Mouse (Mus musculus): Measurements from ENCODE around the gene Mapt. TPM values are rescaled to one million over a fixed set of nuclear protein-coding genes. Genes with fewer than 3 reads are reported as not detected.
A peak's percentile ranks its signal among the peaks of the same experiment; 100 is the strongest.
"Not testable (repeated sequence)": the region's sequence is repeated elsewhere in the genome, so short reads cannot be mapped to it uniquely, and the experiment has no call there.

The Mapt gene
- 100 to 1,000 TPM; 275 to 302 TPM for total RNA-seq (2021)

- DNase-seq (ENCODE audit: extremely low spot score in 1 of 2, low spot score in 1 of 2) = peak; percentile 89 to 90
Measured at GRCm38 (mm10) chr11:104231041-104231911, at the start of gene Mapt. Gene Mapt, plus strand, starts transcription at chr11:104231390.

DNA sequence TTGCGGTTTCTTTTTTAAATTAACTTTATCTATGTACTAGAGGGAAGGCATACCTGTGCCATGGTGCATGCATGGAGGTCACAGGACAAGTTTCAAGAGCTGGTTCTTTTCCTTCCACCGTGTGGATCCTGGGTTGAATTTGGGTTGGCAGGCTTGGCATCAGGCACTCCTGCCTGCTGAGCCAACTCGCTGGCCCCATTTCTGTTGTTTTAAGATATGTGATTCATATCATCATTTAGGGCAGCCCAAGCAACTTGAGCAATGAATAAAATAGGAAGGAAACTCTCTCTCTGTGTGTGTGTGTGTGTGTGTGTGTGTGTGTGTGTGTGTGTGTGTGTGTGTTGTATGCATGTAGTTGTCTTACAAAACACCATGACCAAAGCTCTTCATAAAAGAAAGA is 49.0 kb upstream of the Mapt start:
- no peak for DNase-seq (ENCODE audit: extremely low spot score in 1 of 2, low spot score in 1 of 2)

GRCm38 (mm10) chr11:104186135-104186836 is 44.9 kb upstream of the Mapt start, which contains the start of gene Sppl2c:
Gene Sppl2c, plus strand, starts transcription at chr11:104186327.
- DNase-seq (ENCODE audit: extremely low spot score in 1 of 2, low spot score in 1 of 2) = no peak

GRCm38 (mm10) chr11:104186837-104187150 is 44.4 kb upstream of the Mapt start:
- no peak for DNase-seq (ENCODE audit: extremely low spot score in 1 of 2, low spot score in 1 of 2)

DNA sequence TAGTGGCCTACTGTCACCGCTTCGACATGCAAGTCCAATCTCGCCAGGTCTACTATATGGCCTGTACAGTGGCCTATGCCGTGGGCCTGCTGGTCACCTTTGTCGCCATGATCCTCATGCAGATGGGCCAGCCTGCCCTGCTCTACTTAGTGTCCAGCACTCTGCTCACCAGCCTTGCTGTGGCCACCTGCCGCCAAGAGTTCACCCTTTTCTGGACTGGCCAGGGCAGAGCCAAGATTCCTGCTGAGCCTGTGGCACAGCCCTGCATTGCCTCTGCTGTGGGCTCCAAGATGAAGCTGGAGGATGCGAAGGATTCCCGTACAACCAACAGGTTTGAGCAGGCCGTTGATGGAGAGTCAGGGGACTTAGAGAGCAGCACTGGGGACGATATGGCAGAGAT is 43.4 kb upstream of the Mapt start:
- DNase-seq (ENCODE audit: extremely low spot score in 1 of 2, low spot score in 1 of 2) = no peak

GRCm38 (mm10) chr11:104190008-104190407 is 41.2 kb upstream of the Mapt start:
- DNase-seq (ENCODE audit: extremely low spot score in 1 of 2, low spot score in 1 of 2) = no peak

GRCm38 (mm10) chr11:104195382-104195781 is 35.8 kb upstream of the Mapt start:
- DNase-seq (ENCODE audit: extremely low spot score in 1 of 2, low spot score in 1 of 2) = no peak

GRCm38 (mm10) chr11:104195791-104196190 is 35.4 kb upstream of the Mapt start:
- peak; percentile 85 to 98 for DNase-seq (ENCODE audit: extremely low spot score in 1 of 2, low spot score in 1 of 2)

DNA sequence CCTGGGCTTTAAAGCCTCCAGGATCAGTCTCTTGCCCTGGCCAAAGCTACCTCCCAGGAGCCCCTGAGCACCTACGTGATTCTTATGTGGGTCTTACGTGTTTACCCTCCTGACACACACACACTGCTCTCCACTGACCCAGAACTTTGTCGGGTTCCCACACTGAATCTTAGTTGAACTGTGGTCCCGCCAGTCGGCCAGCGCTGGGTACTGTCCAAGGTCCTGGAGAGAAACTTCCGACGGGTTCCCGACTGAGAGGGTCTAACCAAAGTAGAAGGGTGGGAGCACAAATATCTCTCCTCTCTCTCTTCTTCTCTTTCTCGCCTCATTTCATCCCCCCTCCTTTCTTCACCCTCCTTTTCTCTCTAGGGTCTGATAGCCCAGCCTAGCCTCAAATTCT is 33.3 kb upstream of the Mapt start:
- DNase-seq (ENCODE audit: extremely low spot score in 1 of 2, low spot score in 1 of 2) = no peak

GRCm38 (mm10) chr11:104203271-104203670 is 27.9 kb upstream of the Mapt start:
- DNase-seq (ENCODE audit: extremely low spot score in 1 of 2, low spot score in 1 of 2) = no peak

- no peak for DNase-seq (ENCODE audit: extremely low spot score in 1 of 2, low spot score in 1 of 2)
Measured at GRCm38 (mm10) chr11:104206573-104206972, 24.6 kb upstream of the Mapt start.

- DNase-seq (ENCODE audit: extremely low spot score in 1 of 2, low spot score in 1 of 2) = no peak
Measured at GRCm38 (mm10) chr11:104209041-104209440, 22.1 kb upstream of the Mapt start.

DNA sequence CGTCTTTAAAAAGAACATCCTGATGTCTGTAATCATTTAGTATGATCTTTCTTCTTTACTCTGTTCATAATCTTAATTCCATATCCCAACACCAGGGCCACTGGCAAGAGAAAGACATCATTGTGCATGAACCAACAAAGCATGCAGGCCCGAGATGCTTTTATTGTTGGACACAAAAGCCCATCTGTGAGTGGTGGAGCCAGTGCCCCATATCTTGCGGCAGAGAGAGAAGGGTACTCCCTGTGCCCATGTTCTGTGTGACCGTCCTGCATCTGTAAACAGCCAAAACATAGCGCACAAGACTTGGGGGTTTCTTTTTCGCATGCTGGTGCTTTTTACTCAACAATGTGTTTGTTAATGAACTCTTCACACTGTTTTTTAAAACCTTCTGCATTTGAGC is 19.9 kb upstream of the Mapt start:
- DNase-seq (ENCODE audit: extremely low spot score in 1 of 2, low spot score in 1 of 2) = no peak

GRCm38 (mm10) chr11:104214128-104214527 is 17.1 kb upstream of the Mapt start:
- DNase-seq (ENCODE audit: extremely low spot score in 1 of 2, low spot score in 1 of 2) = not testable (repeated sequence)

DNA sequence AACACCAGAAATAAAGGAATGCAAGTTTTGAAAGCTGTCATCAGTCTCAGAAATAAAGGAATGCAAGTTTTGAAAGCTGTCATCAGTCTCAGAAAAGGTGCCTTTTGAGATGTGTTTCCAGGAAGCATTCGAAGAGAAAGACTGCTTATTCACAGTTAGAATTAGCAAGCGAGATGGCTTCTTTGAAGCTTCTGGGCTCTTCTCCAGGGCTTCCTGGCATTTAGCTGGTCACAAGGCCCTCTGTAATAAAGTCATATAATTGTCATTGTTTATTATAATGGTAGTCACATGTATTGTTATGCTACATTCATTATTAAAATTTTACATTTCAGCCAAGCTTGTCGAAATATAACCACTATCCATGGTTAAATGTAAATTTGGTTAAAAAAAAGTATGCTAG is 13.1 kb upstream of the Mapt start:
- DNase-seq (ENCODE audit: extremely low spot score in 1 of 2, low spot score in 1 of 2) = no peak

DNA sequence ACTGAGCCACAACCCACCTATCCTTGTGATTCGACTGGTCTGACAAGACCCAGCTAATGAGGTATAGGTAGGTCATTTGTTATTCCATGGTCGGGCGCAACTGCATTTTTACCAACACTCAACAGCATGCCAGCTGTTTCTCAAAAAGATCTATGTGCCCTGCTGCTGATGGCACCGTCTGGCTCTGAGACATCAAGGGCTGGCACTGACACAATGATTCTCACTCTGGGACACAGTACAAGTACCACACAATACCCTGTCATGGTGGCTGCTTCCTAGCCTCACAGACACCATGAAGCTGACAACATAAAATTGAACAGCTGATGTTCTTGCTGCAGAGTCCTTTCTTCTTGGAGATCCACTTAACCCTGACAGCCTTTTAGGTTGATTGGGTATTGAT is 10.9 kb upstream of the Mapt start:
- DNase-seq (ENCODE audit: extremely low spot score in 1 of 2, low spot score in 1 of 2) = no peak

DNA sequence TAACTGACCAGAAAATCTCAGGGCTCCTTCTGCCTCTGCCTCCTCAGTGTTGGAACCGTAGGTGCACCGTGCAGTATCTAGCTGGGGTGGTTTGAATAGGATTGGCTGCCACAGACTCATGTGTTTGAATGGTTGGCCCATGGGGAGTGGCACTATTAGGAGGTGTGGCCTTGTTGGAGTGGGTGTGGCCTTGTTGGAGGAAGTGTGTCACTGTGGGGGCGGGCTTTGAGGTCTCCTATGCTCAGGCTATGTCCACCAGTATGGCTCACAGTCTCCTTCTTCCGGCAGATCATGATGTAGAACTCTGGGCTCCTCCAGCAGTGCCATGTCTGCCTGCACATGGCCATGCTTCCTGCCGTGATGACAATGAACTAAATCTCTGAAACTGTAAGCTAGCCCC is 9.4 kb upstream of the Mapt start:
- no peak for DNase-seq (ENCODE audit: extremely low spot score in 1 of 2, low spot score in 1 of 2)

DNA sequence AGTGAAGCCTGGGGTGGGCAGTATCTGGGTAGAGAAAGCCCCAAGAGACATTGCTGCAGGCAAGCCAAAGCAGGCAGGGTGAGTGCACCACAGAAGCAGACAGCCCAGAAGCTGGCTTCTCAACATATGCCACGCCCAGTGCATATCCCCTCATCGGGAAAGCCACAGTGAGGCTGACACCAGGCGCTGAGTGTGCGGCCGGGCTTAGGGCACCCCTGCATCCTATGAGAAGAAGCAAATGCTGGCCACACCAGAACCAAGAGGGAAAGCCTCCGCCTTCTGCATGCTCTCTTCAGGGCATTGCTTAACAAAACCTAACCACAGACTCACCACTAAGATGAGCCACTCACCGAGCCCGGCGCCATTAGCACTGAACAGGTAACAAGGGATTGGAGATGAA is 7.9 kb upstream of the Mapt start:
- no peak for DNase-seq (ENCODE audit: extremely low spot score in 1 of 2, low spot score in 1 of 2)

- DNase-seq (ENCODE audit: extremely low spot score in 1 of 2, low spot score in 1 of 2) = no peak
Measured at GRCm38 (mm10) chr11:104229391-104229790, 1.8 kb upstream of the Mapt start.

- no peak for DNase-seq (ENCODE audit: extremely low spot score in 1 of 2, low spot score in 1 of 2)
Measured at GRCm38 (mm10) chr11:104230066-104230778, 968 bp upstream of the Mapt start.
